Mouse (Mus musculus): ENCODE data around the gene Tmem151a.

GRCm38 (mm10) chr19:5038709-5039156, 46.6 kb downstream of the Tmem151a start, which contains the start of the genes B4gat1 and AC124502.3:
- TF ChIP-seq CTCF (IDR thresholded peaks at IDR 0.05; ENCODE audit: extremely low read depth, insufficient read depth, low read length) (no peak), POLR2A (IDR thresholded peaks at IDR 0.05; ENCODE audit: extremely low read depth, insufficient read depth, low read length) (peak; percentile 83)

Data from cortical plate, adult 2 months (tissue).